Comparison of ENCODE assay signal across 18 mouse cellular contexts in genomic region chr1:134073658-134074057, GRCm38 (mm10). TPM values are rescaled to one million over a fixed set of nuclear protein-coding genes. Genes with fewer than 3 reads are reported as not detected.
A peak's percentile ranks its signal among the peaks of the same experiment; 100 is the strongest.
DNase-seq lines count a peak whose midpoint lies in the region; ATAC-seq and TF ChIP-seq lines count a peak whose summit lies in the region.
"Had no signal": no experiment of that assay in that cellular context is flagged by ENCODE, and none has a peak within 500 bp of the region (broad histone marks: within the 10 kb centered on the region; RNA-seq: fewer than 3 reads in every experiment).

No protein-coding gene starts in this region.

- H3K4me2 ChIP-seq in kidney, embryonic 15.5 days: no peak overlapping the region
- H3K4me2 ChIP-seq: embryonic facial prominence, embryonic 15.5 days; neural tube, embryonic 13.5 days had no signal

- TF ChIP-seq POLR2A in thymus, adult 2 months (IDR thresholded peaks at IDR 0.05; ENCODE audit: control insufficient read depth, extremely low read depth, insufficient read depth, low read length, poor library complexity): no peak

- H3K9me3 ChIP-seq in kidney, embryonic 15.5 days (replicated peaks): no peaks in the 10 kb centered on the region
- H3K9me3 ChIP-seq: embryonic facial prominence, embryonic 15.5 days; neural tube, embryonic 13.5 days had no signal

- peaks cover 80% of the 10 kb centered on the region for H3K4me1 ChIP-seq in kidney, embryonic 15.5 days
- H3K4me1 ChIP-seq in thymus, adult 2 months (replicated peaks; ENCODE audit: control insufficient read depth, insufficient read depth, low read length): peaks cover 61% of the 10 kb centered on the region

- 61% methylated on average over 1 of the region's 1 CpGs for WGBS in kidney, embryonic 15.5 days
- 57% methylated on average over 1 of the region's 1 CpGs for WGBS in thymus, adult 2 months

- no peak overlapping the region for H3K4me3 ChIP-seq in gastrocnemius, adult 2 months
- no peak overlapping the region for H3K4me3 ChIP-seq in kidney, embryonic 15.5 days (replicated peaks)
- no peak overlapping the region for H3K4me3 ChIP-seq in thymus, adult 2 months (ENCODE audit: control insufficient read depth, insufficient read depth, low read length)
- H3K4me3 ChIP-seq: embryonic facial prominence, embryonic 15.5 days; layer of hippocampus, adult 2 months; neural tube, embryonic 13.5 days had no signal

- H3K9ac ChIP-seq in kidney, embryonic 15.5 days: no peak overlapping the region
- H3K9ac ChIP-seq: embryonic facial prominence, embryonic 15.5 days; neural tube, embryonic 13.5 days had no signal

- intact Hi-C loops in gastrocnemius, adult 2 months (cut with DNase I): no loop called here
- intact Hi-C loops in gastrocnemius, postnatal 36 days (cut with DNase I): no loop called here

- no peak for DNase-seq in gastrocnemius, adult 2 months
- no peak for DNase-seq in gastrocnemius, postnatal 36 days
- DNase-seq in kidney, postnatal 25 days: no peak
- DNase-seq in thymus, adult 2 months: no peak
- DNase-seq in thymus, postnatal 10 days (ENCODE audit: low spot score in 2 of 2): no peak
- DNase-seq in urinary bladder, postnatal 4 days (ENCODE audit: low spot score in 2 of 2): no peak
- no peak for DNase-seq in frontal cortex, postnatal 25 days (ENCODE audit: low spot score in 2 of 2)
- DNase-seq: B cell, adult 2 months; cerebellum, postnatal 25 days; gastrocnemius, postnatal 14 days; kidney, adult 18-20 months; lung, postnatal 4 days; right cerebral cortex, adult 18-20 months had no signal

- TF ChIP-seq CTCF in gastrocnemius, adult 2 months (IDR thresholded peaks at IDR 0.05): no peak
- no peak for TF ChIP-seq CTCF in thymus, adult 2 months (IDR thresholded peaks at IDR 0.05; ENCODE audit: borderline replicate concordance, control insufficient read depth, extremely low read depth, insufficient read depth, low read length, poor library complexity)

- H3K36me3 ChIP-seq in kidney, embryonic 15.5 days: peaks cover 15% of the 10 kb centered on the region
- peaks cover 38% of the 10 kb centered on the region for H3K36me3 ChIP-seq in thymus, adult 2 months (ENCODE audit: control insufficient read depth, insufficient read depth, low read length)

- H3K27me3 ChIP-seq in kidney, embryonic 15.5 days: no peaks in the 10 kb centered on the region
- no peaks in the 10 kb centered on the region for H3K27me3 ChIP-seq in thymus, adult 2 months (ENCODE audit: control insufficient read depth, insufficient read depth, low read length)
- H3K27me3 ChIP-seq: embryonic facial prominence, embryonic 15.5 days; neural tube, embryonic 13.5 days had no signal

- peak overlapping the region; percentile 96 for H3K27ac ChIP-seq in gastrocnemius, adult 2 months
- H3K27ac ChIP-seq in kidney, embryonic 15.5 days: peak overlapping the region; percentile 38; the same call in 1 of the 2 replicates
- H3K27ac ChIP-seq in thymus, adult 2 months (ENCODE audit: control insufficient read depth, insufficient read depth, low read length): peak overlapping the region; percentile 55; the same call in 1 of the 2 replicates
- H3K27ac ChIP-seq: embryonic facial prominence, embryonic 15.5 days; layer of hippocampus, adult 2 months had no signal

- ATAC-seq in kidney, embryonic 15.5 days (replicated peaks; ENCODE audit: low FRiP score): no peak

RNA-seq across cellular contexts. Expression of gene Btg2, which starts 5.3 kb away (rescaled TPM):
- total RNA-seq in gastrocnemius, adult 2 months (2021): 10 to 100 TPM; 14.1 to 46.8 TPM
- total RNA-seq in gastrocnemius, postnatal 36 days (2021): 10 to 100 TPM; 31.5 to 54.9 TPM
- 31.1 and 32.2 TPM in 2 replicates for polyA plus RNA-seq in kidney, embryonic 15.5 days (2015; fragmentation: Nextera tagmentation; extraction: Ambion mirVana)
- 432 and 481 TPM in 2 replicates for polyA plus RNA-seq in thymus, adult 2 months (2012; rRNA removed)

RNA-seq across cellular contexts. Expression of gene Fmod, which starts 36.6 kb away (rescaled TPM):
- 100 to 1,000 TPM in 1 of 2 experiments, 10 to 100 TPM in 1; 53.6 to 322 TPM for total RNA-seq in gastrocnemius, adult 2 months (2021)
- 10 to 100 TPM; 80.2 to 86.9 TPM for total RNA-seq in gastrocnemius, postnatal 36 days (2021)
- 11.6 and 12.4 TPM in 2 replicates for polyA plus RNA-seq in kidney, embryonic 15.5 days (2015; fragmentation: Nextera tagmentation; extraction: Ambion mirVana)
- polyA plus RNA-seq in thymus, adult 2 months (2012; rRNA removed): 3.5 and 4.4 TPM in 2 replicates

RNA-seq across cellular contexts. Expression of gene Chit1, which starts 37.4 kb away (rescaled TPM):
- total RNA-seq in gastrocnemius, adult 2 months (2021): not detected
- not detected for total RNA-seq in gastrocnemius, postnatal 36 days (2021)
- 0.30 and 0.31 TPM in 2 replicates for polyA plus RNA-seq in kidney, embryonic 15.5 days (2015; fragmentation: Nextera tagmentation; extraction: Ambion mirVana)
- polyA plus RNA-seq in thymus, adult 2 months (2012; rRNA removed): 0.54 and 0.78 TPM in 2 replicates
- total RNA-seq: gastrocnemius, postnatal 14 days had no signal
- polyA plus RNA-seq: stomach, embryonic 14.5 days had no signal

Comparison
In these comparisons a context has a peak if more than half of its experiments do, and no peak if none do; other contexts are left out.
1. H3K27ac ChIP-seq: peak in every context shown above with its lines; median percentile 96 in gastrocnemius, adult 2 months; 55 in thymus, adult 2 months; 38 in kidney, embryonic 15.5 days.